Mouse (Mus musculus) myocyte (in vitro differentiated cells): Measurements from ENCODE around the gene Riok1. TPM values are rescaled to one million over a fixed set of nuclear protein-coding genes. Genes with fewer than 3 reads are reported as not detected.

ENCODE experiments used
- H3K27me3 ChIP-seq: one replicate; pipeline ENCODE4 v1.6.1; 2011; ENCODE audit not compliant: control insufficient read depth, insufficient read depth, insufficient read length
- H3K36me3 ChIP-seq: one replicate; pipeline ENCODE4 v1.6.1; 2011; ENCODE audit not compliant: control insufficient read depth, insufficient read depth
- H3K4me2 ChIP-seq: one replicate; pipeline ENCODE4 v1.6.1; 2011; ENCODE audit warnings: low read depth, control low read depth
- H3K4me3 ChIP-seq: one replicate; pipeline ENCODE4 v1.5.1; 2011; ENCODE audit warnings: mild to moderate bottlenecking, control low read depth, moderate library complexity
- H3K79me2 ChIP-seq: one replicate; pipeline ENCODE4 v1.6.1; 2011; ENCODE audit not compliant: control insufficient read depth, insufficient read depth
- H3ac ChIP-seq: one replicate; pipeline ENCODE4 v1.6.1; 2011; ENCODE audit not compliant: control insufficient read depth, insufficient read length
- CEBPB ChIP-seq: IDR thresholded peaks from 2 replicates; pipeline ENCODE4 v1.6.1; 2011; ENCODE audit warnings: mild to moderate bottlenecking, moderate library complexity; ENCODE audit not compliant: poor library complexity, insufficient read depth, severe bottlenecking
- MAX ChIP-seq: IDR thresholded peaks from one replicate; pipeline ENCODE4 v1.6.1; 2011; ENCODE audit warnings: low read depth, mild to moderate bottlenecking, control low read depth
- MYOD1 ChIP-seq, 3 experiments: IDR thresholded peaks; one replicate each; pipeline ENCODE4 v1.6.1; 2011; ENCODE audit warnings: control low read depth in 2 of 3, low read depth in 2 of 3, mild to moderate bottlenecking in 2 of 3, moderate library complexity in 1 of 3; ENCODE audit not compliant: insufficient read length in 2 of 3, control insufficient read depth in 1 of 3
- POLR2AphosphoS2 ChIP-seq: IDR thresholded peaks from one replicate; pipeline ENCODE4 v1.6.1; 2011; ENCODE audit warnings: low read depth, control low read depth; ENCODE audit not compliant: insufficient read length
- REST ChIP-seq: IDR thresholded peaks from one replicate; pipeline ENCODE4 v1.6.1; 2011; ENCODE audit warnings: mild to moderate bottlenecking, control low read depth, moderate library complexity; ENCODE audit not compliant: insufficient read depth, insufficient read length
- TCF12 ChIP-seq: IDR thresholded peaks from one replicate; pipeline ENCODE4 v1.6.1; 2011; ENCODE audit warnings: mild to moderate bottlenecking, control low read depth; ENCODE audit not compliant: poor library complexity, insufficient read depth, severe bottlenecking
- TCF3 ChIP-seq: IDR thresholded peaks from one replicate; pipeline ENCODE4 v1.6.1; 2011; ENCODE audit warnings: low read depth, control low read depth; ENCODE audit not compliant: insufficient read length
- polyA plus RNA-seq: library from polyadenylated mRNA; unstranded; fragments of >200 nt; fragmentation: generic; extraction: Trizol; gene quantifications from one replicate; pipeline ENCODE4 v1.2.1, GENCODE M21; 2012; ENCODE audit warnings: missing spikeins

Riok1 gene
- polyA plus RNA-seq, 1 experiment, result 9.9 TPM

- no peaks in the 10 kb centered on the region for H3K79me2 ChIP-seq
- no peaks in the 10 kb centered on the region for H3K27me3 ChIP-seq
- H3ac ChIP-seq, result no peak overlapping the region
- TF ChIP-seq TCF3, result no peak
- no peak for TF ChIP-seq REST
- TF ChIP-seq CEBPB, result no peak
- TF ChIP-seq TCF12, result no peak
- TF ChIP-seq MYOD1 (IDR thresholded peaks at IDR 0.05; ENCODE audit: control insufficient read depth in 1 of 3, insufficient read length in 2 of 3, low read depth in 2 of 3), result no peak
- no peak for TF ChIP-seq POLR2AphosphoS2
- H3K4me2 ChIP-seq, result no peak overlapping the region
- H3K36me3 ChIP-seq, result no peaks in the 10 kb centered on the region
- no peak overlapping the region for H3K4me3 ChIP-seq
These were observed 67.7 kb downstream of the Riok1 start for GRCm38 (mm10) chr13:38104501-38104900.

- Histone ChIP-seq H3K27me3 (no peaks in the 10 kb centered on the region), H3K4me2 (no peak overlapping the region), H3ac (no peak overlapping the region), H3K4me3 (no peak overlapping the region), H3K36me3 (no peaks in the 10 kb centered on the region), H3K79me2 (no peaks in the 10 kb centered on the region)
- peak in 2 of 3 experiments; percentile 32 to 39 for TF ChIP-seq MYOD1 (IDR thresholded peaks at IDR 0.05; ENCODE audit: control insufficient read depth in 1 of 3, insufficient read length in 2 of 3, low read depth in 2 of 3)
- TF ChIP-seq TCF12, result no peak
- TF ChIP-seq MAX, result no peak
These were observed 72.3 kb downstream of the Riok1 start for GRCm38 (mm10) chr13:38109081-38109480.

Other genes starting within 250 kb of the Riok1 start
- 44.7 TPM for gene Ssr1, start 42.8 kb upstream of the Riok1 start, polyA plus RNA-seq
- gene Cage1, start 74 bp downstream of the Riok1 start, polyA plus RNA-seq, result 0.35 TPM
- not detected for gene Dsp, start 114.3 kb downstream of the Riok1 start, polyA plus RNA-seq
- 8.6 TPM for gene Snrnp48, start 167.9 kb downstream of the Riok1 start, polyA plus RNA-seq